Mouse (Mus musculus) cortical plate, adult 2 months (tissue): Measurements from ENCODE around the gene Foxl2. TPM values are rescaled to one million over a fixed set of nuclear protein-coding genes. Genes with fewer than 3 reads are reported as not detected.

ENCODE experiments used
- H3K27ac ChIP-seq: fragments of 200-500 bp; 2 replicates; pipeline ENCODE4 v1.5.1; 2012; ENCODE audit warnings: low read length, control low read depth, inconsistent platforms; ENCODE audit not compliant: insufficient read depth
- H3K4me1 ChIP-seq: fragments of 200-500 bp; 2 replicates; pipeline ENCODE4 v1.6.1; 2011; ENCODE audit warnings: low read length; ENCODE audit not compliant: control insufficient read depth, insufficient read depth
- H3K4me3 ChIP-seq: fragments of 200-500 bp; 2 replicates; pipeline ENCODE4 v1.5.1; 2011; ENCODE audit warnings: mild to moderate bottlenecking, low read length, control low read depth; ENCODE audit not compliant: insufficient read depth
- CTCF ChIP-seq: fragments of 200-500 bp; IDR thresholded peaks from 2 replicates; pipeline ENCODE4 v1.5.1; 2011; ENCODE audit warnings: mild to moderate bottlenecking, control low read depth, low read length; ENCODE audit not compliant: insufficient read depth; ENCODE audit errors: extremely low read depth
- POLR2A ChIP-seq: fragments of 200-500 bp; IDR thresholded peaks from 2 replicates; pipeline ENCODE4 v1.6.1; 2011; ENCODE audit warnings: mild to moderate bottlenecking, low read length, control low read depth; ENCODE audit not compliant: insufficient read depth; ENCODE audit errors: extremely low read depth
- polyA plus RNA-seq: library from polyadenylated mRNA; depleted of rRNA; stranded (reverse); fragments of >200 nt; gene quantifications from 2 replicates; pipeline ENCODE4 v1.2.3, GENCODE M21; 2012; rRNA removed

Foxl2 gene
- 0.19 and 0.25 TPM in 2 replicates for polyA plus RNA-seq

GRCm38 (mm10) chr9:98955103-98955715 lies at the start of gene Foxl2:
TSS of gene Foxl2 (plus strand) at chr9:98955288.
- no peak within 1 kb of the TSS for H3K4me3 ChIP-seq
- no peaks in the 10 kb centered on the region for H3K4me1 ChIP-seq
- TF ChIP-seq POLR2A (no peak), CTCF (no peak)
- peak within 1 kb of the TSS; percentile 58; the same call in 1 of the 2 replicates for H3K27ac ChIP-seq

DNA sequence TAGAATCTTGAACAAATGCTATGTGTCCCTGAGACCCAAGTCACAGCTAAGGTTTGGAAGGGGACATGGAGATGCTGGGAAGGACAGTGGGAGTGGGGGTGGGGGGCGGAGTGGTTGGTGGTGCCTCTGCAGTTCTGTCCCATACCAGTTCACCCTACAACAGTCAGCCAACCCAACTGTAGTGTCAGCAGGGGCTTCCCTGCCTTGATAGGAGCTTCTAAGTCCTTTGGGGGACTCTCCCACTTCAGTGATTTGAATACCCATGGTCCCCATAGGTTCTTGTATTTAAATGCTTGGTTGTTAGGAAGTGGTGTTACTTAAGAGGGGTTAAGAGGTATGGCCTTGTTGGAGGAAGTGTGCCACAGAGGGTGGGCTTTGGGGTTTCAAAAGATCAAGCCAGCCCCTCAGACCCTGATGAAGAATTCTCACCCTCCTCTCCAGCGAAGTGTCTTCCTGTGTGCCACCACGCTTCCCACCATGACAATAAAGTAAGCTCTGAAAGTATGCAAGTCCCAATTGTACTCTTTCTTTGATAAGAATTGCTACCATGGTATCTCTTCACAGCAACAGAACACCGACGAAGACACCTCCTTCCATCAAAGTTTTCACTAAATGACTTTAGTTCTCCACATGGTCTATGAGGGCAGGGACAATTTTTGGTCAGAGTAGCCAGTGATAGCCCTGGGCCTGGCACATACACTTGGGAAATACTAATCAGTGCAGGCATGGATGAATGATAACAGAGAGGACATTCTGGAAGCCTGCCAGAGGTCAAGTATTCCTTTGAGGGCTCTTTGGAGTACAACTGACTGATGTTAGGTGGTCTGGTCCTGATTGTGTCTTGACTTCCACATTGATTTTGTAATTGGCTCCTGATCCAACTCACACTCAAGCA lies 34.2 kb upstream of the Foxl2 start:
- H3K27ac ChIP-seq: no peak overlapping the region
- no peak for TF ChIP-seq POLR2A
- no peak for TF ChIP-seq CTCF
- no peak overlapping the region for H3K4me3 ChIP-seq
- peaks cover 1% of the 10 kb centered on the region for H3K4me1 ChIP-seq

GRCm38 (mm10) chr9:98923119-98923518 lies 32.0 kb upstream of the Foxl2 start:
- Histone ChIP-seq H3K4me3 (no peak overlapping the region), H3K27ac (no peak overlapping the region), H3K4me1 (peaks cover 1% of the 10 kb centered on the region)
- no peak for TF ChIP-seq CTCF
- no peak for TF ChIP-seq POLR2A

DNA sequence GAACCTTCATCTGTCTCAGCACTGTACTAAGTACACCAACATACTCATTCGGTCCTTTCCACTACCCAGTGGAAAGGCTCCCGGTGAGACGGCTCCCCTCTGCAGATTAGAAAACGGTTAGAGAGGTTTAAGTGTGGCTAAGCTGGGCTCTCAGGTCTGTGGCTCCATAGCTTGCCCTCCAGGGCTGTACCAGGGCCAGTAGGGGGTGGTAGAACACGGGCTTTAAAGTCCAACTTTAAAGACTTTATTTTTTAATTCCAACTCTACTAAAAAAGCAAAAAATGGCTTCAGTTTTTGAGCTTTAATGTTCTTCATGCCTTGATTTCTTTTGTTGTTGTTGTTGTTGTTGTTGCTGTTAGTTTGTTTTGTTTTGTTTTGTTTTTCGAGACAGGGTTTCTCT lies 30.9 kb upstream of the Foxl2 start:
- H3K4me1 ChIP-seq: peaks cover 1% of the 10 kb centered on the region
- no peak overlapping the region for H3K27ac ChIP-seq
- H3K4me3 ChIP-seq: no peak overlapping the region
- TF ChIP-seq CTCF: no peak
- no peak for TF ChIP-seq POLR2A

- TF ChIP-seq POLR2A (no peak), CTCF (no peak)
Observed at GRCm38 (mm10) chr9:98929496-98929895, 25.6 kb upstream of the Foxl2 start.

DNA sequence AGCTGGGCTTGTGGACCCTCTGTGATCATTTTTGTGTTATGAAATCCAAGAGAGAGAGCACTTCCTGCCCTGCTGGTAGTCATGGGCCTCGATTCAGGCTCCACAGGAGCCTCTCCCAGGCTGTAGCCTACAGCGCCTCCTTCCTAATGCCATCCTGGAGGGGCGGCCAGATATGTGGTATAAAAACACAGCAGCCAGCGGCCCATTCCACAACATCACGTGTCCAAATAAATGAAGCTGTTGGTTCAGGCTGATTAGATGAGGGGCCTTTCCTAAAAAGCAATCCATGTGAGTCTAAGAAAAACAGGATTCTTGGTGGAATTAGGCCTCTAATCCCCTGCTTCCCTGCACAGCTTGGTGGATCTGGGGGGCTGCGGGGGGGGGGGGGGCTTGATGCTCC lies 22.2 kb upstream of the Foxl2 start:
- Histone ChIP-seq H3K4me3 (no peak overlapping the region), H3K4me1 (no peaks in the 10 kb centered on the region), H3K27ac (no peak overlapping the region)
- TF ChIP-seq POLR2A: no peak
- no peak for TF ChIP-seq CTCF

More at GRCm38 (mm10) chr9:98929496-98929895, 25.6 kb upstream of the Foxl2 start:
- H3K4me1 ChIP-seq: no peaks in the 10 kb centered on the region
- no peak overlapping the region for H3K4me3 ChIP-seq
- H3K27ac ChIP-seq: no peak overlapping the region

DNA sequence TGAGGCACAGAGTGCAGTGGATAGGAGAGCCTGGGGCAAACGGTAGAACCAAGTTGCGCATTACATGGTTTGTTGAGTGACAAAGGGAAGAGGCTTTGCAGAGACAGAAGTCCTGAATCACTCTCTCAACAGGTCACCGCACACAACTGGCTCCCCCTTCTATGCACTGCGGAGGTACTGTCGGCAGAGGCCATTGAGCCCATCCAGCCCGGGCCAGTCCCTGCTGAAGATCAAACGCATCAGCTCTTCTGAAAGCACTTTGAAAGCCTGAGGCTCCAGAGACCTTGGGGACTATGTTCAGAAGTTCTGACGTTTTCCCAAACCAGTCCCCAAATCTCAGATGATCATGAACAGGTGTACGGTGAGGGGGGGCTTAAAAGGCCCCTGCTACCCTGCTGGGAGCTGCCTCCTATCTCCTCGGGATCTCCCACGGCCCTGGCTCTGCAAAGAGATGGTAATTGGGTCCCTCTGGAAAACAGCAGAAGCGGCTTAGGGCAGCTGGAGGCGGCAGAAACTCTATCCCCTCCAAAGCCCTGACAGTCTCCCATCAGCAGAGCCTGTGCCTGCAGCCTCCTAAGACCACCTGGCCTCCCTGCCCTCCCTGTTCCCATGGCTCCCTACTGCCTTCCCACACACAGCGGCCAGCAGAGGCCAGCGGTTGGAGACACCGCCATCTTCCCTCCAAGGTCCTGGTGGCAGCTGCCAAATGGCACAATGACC lies 19.7 kb upstream of the Foxl2 start:
- H3K4me3 ChIP-seq: no peak overlapping the region
- no peak overlapping the region for H3K27ac ChIP-seq
- TF ChIP-seq CTCF (no peak), POLR2A (no peak)
- no peaks in the 10 kb centered on the region for H3K4me1 ChIP-seq

DNA sequence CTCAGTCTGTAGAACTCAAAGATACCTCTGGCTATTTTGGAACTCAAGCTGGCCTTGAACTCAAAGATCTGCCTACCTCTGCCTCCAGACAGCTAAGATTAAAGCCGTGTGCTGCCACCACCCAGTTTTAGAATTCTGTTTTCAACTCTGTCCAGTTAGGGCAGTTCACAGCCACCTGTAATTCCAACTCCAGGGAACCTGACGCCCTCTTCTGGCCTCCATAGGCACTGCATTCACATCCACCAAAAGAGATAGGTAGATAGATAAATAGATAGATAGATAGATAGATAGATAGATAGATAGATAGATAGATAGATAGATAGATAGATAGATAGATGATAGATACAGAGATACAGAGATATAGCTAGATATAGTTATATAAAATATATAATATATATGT lies 15.8 kb upstream of the Foxl2 start:
- H3K4me3 ChIP-seq: no peak overlapping the region
- H3K4me1 ChIP-seq: no peaks in the 10 kb centered on the region
- TF ChIP-seq POLR2A (no peak), CTCF (peak; percentile 31; the same call in 1 of the 2 replicates)
- no peak overlapping the region for H3K27ac ChIP-seq
